Mouse (Mus musculus) cerebellum, adult 2 months (tissue): Measurements from ENCODE around the gene Slc25a29.

ENCODE experiments used
- CTCF ChIP-seq: fragments of 200-500 bp; IDR thresholded peaks from 2 replicates; pipeline ENCODE4 v1.5.1; 2011; ENCODE audit warnings: low read depth, mild to moderate bottlenecking, control low read depth, low read length, moderate library complexity, borderline replicate concordance; ENCODE audit not compliant: insufficient read depth
- POLR2A ChIP-seq: fragments of 200-500 bp; IDR thresholded peaks from 2 replicates; pipeline ENCODE4 v1.6.1; 2011; ENCODE audit warnings: low read length, control low read depth, borderline replicate concordance; ENCODE audit not compliant: insufficient read depth

DNA sequence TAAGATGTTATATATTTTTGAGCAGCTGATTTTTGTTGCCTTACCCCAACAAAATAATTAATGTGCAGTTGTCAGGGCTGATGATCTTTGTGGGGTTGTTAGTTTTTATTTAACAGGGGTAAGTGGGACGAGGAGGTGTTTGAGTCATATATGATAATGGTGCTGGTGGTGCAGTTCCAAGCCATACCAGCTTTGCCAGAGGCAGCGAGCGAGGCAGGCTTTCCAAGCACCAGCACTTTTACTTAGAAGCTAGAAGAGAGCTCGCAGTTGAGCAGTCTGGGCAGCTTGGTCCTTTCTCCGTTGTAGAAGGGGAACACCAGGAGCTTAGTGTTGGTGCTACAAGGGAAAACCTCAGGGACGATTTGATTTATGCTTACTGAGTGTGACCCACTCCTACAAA lies 23.2 kb downstream of the Slc25a29 start:
- TF ChIP-seq CTCF (no peak), POLR2A (no peak)
